Comparison of ENCODE assay signal across 22 mouse cellular contexts in the genomic region with DNA sequence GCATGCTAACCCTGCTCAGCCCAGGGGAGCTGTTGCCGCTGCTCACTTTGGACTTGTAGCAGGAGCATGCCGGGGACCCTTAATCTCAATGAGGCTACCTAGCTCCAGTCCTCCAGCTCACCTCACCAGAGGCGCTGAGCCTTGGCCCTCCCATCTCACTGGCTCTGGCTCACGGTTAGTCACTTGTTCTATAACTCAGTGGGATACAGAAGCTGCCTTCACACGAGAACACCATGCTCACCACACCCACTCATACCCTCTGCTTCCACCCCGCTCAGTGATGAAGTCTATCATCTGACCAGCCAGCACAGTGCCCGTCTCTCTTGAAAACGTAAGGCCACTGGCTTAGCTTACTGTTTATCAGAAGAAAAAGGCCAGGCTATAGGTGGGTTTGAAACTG. TPM values are rescaled to one million over a fixed set of nuclear protein-coding genes. Genes with fewer than 3 reads are reported as not detected.
"Had no signal": no experiment of that assay in that cellular context is flagged by ENCODE, and none has a peak within 500 bp of the region (broad histone marks: within the 10 kb centered on the region; RNA-seq: fewer than 3 reads in every experiment).

No protein-coding gene starts in this region.

- H3K9me3 ChIP-seq: midbrain, embryonic 10.5 days; midbrain, embryonic 12.5 days; neural tube, embryonic 13.5 days; neural tube, embryonic 15.5 days had no signal

- H3K4me1 ChIP-seq: midbrain, embryonic 10.5 days; midbrain, embryonic 12.5 days; neural tube, embryonic 13.5 days; neural tube, embryonic 15.5 days had no signal

- ATAC-seq: midbrain, embryonic 16.5 days had no signal

- H3K27ac ChIP-seq: midbrain, embryonic 10.5 days; midbrain, embryonic 12.5 days; neural tube, embryonic 13.5 days; neural tube, embryonic 15.5 days had no signal

- H3K27me3 ChIP-seq: midbrain, embryonic 12.5 days; neural tube, embryonic 13.5 days; neural tube, embryonic 15.5 days had no signal

- H3K4me3 ChIP-seq: midbrain, embryonic 10.5 days; midbrain, embryonic 12.5 days; myocyte; neural tube, embryonic 13.5 days; neural tube, embryonic 15.5 days had no signal

- DNase-seq: lung, adult 18-20 months; lung, embryonic 14.5 days; lung, postnatal 10 days; lung, postnatal 4 days; midbrain, embryonic 14.5 days; retina, postnatal 1 day; right cerebral cortex, postnatal 25 days; right cerebral cortex, postnatal 4 days; spleen, adult 18-20 months; thymus, adult 2 months; thymus, postnatal 25 days; thymus, postnatal 4 days had no signal

RNA-seq across cellular contexts. Expression of a gene that starts 46.9 kb away (rescaled TPM):
- total RNA-seq: megakaryocyte-erythroid progenitor cell, adult 5-6 weeks had no signal
- polyA plus RNA-seq: midbrain, embryonic 10.5 days; midbrain, embryonic 12.5 days; myocyte; neural tube, embryonic 11.5 days; small intestine, adult 2 months; testis, adult 2 months had no signal
